Mouse (Mus musculus) cerebellum, adult 11-12 months (tissue): ENCODE measurements around the gene Camk1d.
A peak's percentile ranks its signal among the peaks of the same experiment; 100 is the strongest.

Experiments used
- DNase-seq: peaks from one replicate; pipeline ENCODE4 v3.0.0; 2022

Gene Camk1d

DNA sequence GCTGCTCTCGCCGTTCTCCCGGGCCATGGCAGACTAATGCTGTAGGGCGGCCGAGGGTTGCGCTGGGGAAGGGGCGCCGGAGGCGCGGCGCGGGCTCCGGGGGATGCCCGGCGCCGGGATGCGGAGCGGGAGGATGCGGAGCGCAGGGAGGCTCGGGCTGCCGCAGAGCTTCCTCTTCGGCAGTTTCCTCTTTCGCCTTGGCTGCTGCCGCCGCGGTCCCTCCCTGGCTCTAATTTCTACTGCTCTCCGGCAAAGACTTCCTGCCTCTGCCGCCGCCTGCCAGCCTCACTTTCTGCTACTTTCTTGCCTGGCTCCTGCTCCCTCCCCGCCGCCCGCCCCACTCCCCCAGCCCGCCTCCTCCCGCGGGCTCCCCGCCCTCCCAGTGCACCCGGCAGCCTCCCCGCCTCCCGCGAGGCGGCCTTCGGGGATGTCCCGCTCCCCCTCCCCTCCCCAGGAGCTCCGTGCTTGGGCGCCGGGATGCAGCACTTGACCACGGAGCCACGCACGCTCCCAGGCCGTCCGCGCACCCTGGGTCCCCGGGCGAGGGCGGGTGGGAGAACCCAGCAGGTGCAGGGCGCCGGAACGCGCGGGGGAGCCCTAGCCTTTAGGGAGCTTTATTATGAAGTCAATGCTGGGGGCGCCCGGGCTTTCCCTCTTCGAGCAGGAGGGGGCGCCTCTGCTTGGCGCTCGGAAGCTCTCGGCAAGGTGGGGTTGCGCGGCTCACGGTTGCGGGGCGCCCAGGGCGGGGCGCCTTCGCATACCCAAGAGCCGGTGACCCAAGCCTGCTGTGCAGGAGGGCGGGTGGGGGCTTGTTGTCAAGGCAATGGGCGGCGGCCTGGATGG, at the start of gene Camk1d:
Gene Camk1d, minus strand, starts transcription at position 305 of the 843 bp plus-strand sequence.
- DNase-seq: peak; percentile 85

DNA sequence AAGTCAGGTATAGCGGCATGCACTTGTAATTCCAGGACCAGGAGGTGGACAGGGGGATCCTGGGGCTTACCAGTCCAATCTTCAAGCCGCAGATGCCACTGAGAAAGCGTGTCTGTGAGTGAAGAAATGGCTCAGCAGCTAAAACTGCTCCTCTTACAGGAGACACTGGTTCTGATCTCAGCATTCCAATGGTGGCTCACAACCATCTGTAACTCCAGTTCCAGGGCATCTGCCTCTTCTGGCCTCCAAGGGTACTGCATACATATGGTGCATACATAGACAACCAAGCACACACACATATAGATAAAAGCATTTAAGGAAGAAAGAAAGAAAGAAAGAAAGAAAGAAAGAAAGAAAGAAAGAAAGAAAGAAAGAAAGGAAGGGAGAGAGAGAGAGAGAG, 47.7 kb upstream of the Camk1d start:
- DNase-seq: no peak

DNA sequence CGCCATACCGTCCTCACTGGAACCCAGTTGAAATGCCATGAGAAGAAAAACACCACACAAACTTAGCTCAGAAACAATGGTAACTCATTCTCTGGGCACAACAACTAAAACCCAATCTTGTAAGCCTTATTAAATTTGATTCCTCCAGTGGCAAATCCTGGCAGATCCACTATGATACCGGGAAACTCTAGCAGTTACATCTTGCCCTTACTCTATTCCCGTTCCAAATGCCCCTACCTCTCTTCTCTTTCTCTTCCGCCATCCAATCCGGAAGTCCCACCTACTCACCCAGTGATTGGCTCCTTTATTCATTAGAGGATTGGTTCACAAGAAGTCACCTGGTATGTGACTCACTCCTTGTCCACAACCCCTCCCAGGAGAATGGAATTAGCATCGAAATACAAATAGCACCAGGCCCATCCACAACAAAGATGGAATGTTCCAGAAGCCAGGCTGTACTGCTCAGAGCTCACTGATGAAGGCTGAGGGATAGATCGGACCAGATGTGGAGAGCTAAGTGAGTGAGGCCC, 46.2 kb upstream of the Camk1d start:
- DNase-seq: no peak

DNA sequence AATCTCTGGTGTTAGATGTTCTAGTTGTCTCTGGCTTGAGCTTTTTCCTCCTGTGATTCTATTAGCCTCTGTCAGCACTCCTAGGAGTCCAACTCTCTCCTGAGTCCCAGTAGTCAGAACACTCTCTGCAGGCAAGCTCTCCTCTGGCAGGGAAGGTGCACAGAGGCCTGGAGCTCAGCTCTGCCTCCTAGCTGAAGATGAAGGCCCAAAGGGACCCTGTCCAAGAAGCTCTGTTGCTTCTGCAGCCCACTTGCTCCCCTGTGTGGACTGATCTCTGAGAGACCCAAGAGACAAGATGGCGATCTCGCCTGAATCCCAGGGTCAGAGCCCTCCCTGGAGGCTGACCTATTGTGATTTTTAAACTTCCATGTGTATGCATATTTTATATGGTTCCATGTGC, 44.3 kb upstream of the Camk1d start:
- no peak for DNase-seq

DNA sequence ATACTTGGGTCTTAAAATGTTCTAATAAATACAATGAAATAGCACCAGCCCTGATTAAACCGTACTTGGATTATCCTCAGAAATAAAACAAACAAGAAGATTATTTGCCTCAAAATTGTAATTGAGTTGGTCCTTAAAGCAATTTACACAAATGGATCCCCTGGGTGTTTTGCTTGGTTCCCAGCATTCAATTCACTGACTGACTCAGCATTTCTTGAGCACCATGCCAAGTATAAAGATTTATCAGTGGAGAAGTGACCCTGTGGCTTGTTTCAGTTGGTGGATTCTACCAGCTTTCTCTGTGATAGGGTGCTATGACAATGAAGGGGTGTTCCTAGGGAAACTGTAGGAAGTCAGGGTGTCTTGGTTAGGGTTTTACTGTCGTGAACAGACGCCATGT, 36.6 kb upstream of the Camk1d start:
- DNase-seq: no peak

DNA sequence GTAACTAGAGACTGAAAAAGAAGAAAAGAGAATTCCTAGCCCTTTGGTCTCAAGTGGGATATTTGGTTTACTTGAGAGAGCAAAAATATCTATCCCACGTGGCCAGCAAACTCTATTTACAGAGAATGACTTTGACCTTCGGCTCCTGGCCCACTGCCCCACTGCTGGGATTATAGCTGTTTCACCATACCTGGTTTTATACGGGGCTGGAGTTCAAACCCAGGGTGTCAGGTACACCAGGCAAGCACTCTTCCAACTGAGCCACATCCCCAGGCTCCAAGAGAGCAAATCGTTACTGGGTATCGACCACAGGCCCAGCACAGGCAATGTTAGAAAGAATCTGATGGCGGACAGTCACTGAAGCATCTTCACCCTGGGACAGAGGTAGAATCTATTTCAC, 34.9 kb upstream of the Camk1d start:
- no peak for DNase-seq

DNA sequence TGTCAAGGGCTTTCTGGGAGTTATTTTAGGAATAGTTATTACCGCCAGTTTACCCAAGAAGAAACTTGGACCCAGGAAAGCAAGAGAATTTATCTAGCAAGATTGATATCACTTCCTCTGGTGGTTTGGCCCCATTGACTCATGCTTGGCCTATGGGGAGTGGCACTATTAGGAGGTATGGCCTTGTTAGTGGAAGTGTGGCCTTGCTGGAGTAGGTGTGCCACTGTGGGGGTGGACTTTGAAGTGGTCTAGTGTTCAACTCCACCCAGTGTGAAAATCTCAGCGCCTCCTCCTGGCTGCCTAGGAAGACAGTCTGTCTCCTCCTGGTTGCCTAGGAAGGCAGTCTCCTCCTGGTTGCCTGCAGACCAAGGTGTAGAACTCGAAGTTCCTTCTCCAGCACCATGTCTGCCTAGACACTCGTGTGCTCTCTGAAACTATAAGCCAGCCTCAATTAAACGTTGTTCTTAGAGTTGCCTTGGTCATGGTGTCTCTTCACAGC, 33.3 kb upstream of the Camk1d start:
- no peak for DNase-seq

DNA sequence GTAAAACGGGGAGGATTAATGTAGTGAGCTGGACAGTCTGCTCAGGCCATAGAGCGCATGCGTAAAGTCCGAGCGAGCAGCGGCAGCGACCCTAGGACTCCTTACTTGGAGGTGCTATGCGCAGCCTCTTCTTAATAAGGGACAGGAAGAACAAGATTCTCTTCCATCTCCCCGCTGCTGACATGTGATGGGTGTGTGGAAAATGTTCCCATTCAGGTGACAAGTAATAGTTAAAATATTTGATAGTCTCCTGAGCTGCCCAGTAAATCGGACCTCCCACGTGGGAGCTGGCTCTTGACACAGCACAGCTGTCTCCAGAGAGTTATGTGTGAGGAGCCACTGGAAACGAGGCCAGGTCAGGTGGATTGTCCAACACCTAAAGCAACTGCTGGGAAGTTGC, 32.2 kb upstream of the Camk1d start:
- DNase-seq: no peak

DNA sequence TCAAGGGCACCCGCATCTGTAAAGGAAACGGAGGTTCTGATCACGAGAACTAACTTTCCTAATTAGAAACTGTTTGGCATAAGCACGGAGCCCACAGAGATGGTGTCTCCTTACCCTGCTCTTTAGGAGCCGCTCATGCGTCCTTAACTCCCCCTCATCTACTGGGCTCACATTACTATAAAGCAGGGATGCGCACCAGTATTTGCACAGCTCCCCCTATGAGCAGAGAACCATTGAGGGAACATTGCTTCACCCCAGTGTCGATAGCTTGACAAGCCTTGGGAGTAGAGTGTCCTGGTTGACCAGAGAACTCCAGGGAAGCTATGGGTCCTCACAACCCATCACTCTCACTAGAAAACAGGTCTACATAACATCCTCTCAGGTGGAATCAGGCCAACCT, 29.6 kb upstream of the Camk1d start:
- no peak for DNase-seq

DNA sequence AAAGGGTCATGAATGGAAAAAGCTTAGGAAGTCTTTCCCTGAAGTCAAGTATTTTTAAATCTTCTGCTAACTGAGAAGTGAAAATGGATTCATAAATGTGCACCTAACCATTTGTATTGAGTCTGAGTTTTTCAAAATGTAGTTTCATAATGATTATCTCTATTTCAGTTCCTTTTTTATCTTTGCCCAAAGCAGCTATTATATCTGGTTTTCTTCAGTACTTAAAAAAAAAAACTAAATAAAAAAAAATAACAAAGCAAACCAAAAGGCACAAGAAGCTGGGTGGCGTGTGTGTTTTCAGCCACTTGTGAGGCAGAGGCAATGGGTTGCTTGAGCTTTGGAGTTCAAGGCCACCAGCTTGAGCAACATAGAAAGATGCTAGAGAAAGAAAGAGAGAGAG, 26.6 kb upstream of the Camk1d start:
- DNase-seq: no peak

DNA sequence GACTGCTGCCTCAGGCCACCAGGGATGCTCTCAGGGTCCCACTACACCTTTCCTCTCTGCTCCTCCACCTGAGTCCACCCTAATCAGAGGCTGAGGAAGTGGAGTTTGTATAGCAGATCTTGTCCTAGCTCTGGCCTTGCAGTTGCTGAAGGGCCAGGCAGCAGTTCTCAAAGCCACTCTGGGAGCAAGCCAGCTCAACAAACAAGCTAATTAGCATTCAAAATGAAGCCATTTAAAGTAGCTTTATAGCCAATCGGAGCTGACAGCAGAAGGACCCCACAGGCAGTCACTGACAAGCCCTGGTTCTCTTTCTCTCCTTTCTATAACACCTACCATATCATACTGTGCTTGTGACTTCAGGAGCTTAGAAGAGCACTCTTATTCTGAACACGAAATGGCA, 21.6 kb upstream of the Camk1d start:
- no peak for DNase-seq

DNA sequence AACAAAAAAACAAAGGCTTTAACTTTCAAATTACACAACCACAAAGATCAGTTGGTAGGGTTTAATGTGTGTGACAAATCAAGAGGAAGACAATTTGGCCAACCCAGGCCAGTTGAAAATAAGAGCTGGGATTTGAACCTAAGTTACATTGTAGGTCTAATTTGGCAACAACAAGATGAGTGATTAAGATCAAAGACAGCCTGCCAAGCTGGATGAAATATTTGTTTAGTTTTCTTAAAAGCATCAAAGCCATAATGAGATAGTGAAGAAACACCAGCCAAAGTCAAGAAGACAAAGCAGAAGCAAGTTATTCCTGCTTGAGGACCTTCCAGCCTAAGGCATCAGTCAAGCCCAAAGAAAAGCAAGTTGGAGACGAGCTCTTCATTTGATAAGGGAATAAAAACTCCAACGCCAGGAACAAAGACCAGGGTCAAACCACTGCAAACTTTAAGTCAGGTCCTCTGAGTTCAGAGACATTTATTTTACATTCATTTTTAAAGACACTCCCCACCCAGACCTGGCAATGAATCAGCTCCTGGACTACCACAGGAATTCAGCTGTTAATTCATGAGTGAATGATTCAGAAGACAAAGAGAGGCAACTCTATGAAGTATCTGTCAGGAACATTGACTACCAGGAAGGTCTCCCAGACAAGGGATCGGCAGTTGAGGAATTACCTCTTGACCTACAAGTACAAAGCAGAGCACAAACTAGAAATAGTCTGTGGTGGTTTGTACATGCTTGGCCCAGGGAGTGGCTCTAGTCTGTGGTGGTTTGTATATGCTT, 19.2 kb upstream of the Camk1d start:
- DNase-seq: no peak

DNA sequence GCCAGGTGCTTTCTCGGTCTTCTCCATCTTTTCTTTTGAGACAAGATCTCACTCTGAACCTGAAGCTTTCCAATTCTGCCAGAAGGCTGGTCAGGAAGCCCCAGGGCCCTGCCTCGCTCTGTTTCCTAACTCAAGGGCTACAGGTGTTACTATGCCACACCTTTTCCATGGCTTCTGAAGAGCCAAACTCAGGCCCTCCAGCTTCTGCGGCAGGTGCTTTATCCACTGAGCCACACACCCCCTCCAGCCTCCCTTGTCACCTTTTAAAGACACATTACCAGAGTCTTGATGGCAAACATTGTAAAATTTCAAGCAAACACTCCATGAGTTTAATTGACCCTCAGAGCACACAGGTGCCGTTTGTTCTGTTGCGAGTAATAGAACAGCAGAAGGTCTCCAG, 17.7 kb upstream of the Camk1d start:
- no peak for DNase-seq

DNA sequence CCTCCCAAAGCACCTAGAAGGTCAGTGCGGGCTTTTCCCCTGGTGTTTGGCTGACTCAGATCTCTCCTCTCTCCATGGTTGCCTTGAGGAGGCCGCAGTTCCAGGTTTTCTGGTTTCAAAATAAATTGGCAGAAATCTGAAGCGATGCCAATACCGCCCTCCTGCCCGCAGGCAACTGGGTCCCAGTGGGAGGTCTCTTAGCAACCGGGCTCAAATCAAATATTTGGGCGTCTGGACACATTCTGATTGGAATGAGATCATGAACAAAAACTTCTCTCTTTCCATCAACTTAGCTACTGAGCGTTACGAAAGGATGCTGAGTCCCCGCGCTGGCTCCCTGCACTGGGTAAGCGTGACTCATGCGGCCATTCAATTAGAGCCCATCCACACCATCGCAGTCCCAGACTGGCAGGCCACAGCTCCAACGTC, 16.1 kb upstream of the Camk1d start:
- no peak for DNase-seq

DNA sequence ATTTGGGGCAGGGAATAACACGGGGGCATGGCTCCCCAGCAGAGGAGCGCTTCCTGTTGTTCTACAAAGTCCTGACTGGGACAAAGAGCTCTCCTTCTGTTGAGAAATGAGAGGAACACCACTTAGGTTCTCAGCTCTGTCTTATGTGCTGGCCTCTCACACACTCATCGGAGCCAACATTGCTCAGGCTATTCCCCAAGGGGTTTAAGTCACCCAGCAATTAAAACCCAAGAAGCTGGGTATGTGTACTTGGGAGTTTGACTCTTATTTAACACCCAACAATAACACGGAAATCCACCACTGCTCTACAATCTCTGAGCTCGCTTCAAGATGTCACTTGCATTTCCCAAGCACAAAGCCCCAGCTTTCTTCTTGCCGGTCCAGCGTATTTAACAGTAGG, 15.6 kb upstream of the Camk1d start:
- DNase-seq: no peak

DNA sequence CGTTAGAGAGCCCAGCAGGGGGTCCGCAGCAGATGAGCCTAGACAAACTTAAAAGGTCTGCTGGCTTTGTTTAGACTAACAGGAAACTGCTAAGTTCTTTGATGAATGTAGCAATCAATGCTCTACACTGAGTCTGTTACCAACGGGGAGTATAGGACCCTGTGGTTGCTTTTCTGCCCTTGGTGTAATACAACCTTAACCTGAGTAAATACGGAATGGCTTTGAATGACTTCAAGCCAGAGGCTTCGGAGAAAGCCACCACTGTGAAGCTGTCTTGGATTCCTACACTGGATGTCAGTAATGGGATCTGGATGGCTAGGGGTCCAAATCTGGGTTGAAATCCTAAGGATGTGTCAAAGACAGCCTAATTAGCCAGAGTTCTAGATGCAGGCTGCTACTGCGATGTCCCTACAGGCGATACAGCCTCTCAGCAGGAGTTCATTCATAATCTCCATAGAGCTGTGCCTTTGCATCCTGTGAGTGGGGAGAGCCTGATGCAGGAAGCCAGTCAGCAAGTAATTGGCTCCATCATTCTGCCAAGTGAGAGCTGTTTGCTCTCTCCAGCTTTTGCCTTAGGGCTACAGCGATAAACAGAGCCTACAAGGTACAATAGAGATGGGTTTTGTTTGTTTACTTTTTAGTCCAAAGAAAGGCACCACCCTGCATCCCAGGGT, 10.8 kb upstream of the Camk1d start:
- no peak for DNase-seq

DNA sequence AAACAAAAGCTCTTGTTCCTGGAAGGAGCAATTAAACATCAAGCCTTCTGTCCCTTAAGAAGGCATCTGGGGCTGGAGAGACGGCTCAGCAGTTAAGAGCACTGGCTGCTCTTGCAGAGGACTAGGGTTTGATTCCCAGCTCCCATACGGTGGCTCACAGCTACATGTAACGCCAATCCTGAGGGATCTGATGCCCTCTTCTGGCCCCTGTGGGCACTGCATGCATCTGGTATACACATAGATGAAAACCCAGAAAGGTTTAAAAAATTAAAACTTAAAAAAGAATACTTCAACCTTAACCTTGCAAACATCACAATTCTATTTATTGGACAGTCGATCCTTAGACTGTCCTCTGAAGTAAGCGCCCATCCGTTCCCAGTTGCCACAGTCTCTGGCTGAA, 3.4 kb upstream of the Camk1d start:
- no peak for DNase-seq

DNA sequence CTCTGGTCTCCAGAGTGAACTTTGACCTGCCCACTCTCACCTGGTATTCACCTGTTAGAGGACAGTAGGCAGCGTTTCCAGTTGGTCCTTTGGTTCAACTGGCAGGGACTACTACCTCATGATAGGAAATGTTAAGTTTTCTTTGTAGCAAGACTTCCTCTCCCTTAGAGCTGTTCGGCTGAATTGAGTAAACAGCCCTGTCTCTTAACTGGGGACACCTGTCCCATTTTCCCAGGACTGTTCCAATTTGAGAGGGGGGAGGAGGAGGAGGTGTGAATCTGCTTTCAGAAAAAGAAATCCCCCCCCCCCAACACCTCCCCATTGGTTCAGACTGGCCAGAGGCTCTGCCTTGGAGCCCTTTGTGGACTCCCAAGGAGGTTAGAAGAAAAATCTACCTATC, 1.2 kb upstream of the Camk1d start:
- DNase-seq: no peak

DNA sequence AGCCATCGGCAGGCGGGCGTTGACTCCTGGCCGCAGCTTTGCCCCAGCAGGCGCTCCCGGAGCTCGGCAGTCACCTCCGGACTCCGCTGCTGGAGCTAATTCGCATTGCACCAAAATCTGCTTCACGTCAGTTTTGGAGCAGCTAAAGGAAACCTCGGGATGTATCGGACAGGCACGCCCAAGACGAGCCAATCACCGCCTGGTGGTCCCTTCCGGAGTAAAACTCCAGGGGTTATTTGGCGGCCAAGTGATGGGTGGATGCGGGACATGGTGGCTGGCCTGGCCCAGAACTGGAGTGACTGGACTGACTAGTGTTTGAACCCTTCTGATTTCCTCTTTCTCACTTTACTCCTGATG, 717 bp upstream of the Camk1d start:
- no peak for DNase-seq

DNA sequence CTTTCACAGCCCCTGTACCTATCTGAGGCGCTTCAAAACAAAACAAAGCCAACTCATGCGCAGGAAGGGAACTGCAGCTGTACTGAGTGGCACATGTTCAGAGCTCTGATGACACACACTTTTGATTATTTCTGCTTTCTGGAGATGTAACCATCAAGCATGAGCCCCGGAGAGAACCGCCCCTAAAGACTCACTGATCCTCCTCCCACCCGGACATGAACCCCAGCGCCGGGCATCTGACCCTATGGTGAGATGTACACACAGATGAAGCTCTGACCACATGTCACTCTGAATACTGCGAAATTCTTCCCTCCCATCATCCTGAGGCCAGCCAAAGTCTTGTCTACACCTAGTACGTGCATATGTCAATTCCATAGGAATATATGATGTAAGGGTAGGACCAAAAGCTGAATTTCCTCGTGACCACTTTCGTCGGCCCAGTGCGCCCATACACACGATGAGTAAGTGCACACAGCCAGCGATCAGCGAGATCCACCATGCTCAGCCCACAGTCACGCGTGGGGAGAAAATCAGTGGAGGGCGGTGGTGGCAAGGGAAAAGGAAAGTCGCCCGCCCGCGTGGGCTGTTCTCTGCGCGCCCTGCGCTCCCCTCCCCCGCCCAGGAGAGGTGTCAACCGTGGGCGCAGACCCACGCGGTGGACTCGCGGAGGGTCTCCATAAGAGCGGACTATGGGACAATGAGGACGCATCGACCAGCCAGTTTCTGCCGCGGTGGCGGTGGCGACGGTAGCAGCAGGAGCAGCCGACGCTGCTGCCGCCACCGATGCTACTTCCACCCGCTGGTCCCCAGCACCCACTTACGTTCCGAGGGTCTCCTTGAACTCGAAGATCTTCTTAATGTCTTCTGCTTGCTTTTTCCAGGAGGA, 747 bp downstream of the Camk1d start:
- peak; percentile 52 for DNase-seq

DNA sequence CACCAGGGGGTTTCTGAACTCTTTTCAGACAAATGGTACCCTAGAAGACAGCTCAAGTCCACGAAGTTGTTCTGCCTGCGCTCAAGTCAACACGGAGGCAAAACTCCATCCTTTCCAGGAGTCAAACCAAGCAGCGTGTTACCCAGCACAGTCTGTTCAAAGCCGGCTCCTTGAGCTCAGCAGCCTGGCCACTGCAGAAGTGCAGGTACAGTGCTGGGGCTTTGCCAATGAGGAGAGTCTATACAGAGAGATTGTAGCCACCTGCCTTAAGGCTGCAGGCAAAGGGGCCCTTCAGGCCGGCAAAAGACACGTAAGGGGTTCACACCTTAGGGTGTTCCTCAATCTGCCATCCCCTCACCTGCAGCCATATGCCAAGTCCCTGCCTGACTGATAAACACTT, 2.1 kb downstream of the Camk1d start:
- peak; percentile 57 for DNase-seq

DNA sequence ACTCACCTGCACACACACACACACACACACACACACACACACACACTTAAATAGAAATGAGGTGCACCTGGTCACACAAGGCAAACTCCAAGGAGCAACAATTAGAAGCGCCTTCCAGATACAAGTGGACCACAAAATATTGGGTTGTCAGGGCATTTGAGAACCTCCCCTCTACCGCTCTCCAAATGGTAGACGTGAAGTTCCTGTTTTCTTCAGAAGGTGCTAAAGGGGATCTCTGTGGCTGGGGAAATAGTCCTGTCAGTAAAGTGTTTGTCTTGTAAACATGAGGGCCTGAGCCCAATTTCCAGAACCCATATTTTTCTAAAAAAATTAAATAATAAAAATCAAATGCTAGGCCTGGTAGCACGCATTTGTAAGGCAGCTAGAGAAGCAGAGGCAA, 4.4 kb downstream of the Camk1d start:
- no peak for DNase-seq
